Mouse (Mus musculus): ENCODE data around the gene Pnpo. TPM values are rescaled to one million over a fixed set of nuclear protein-coding genes. Genes with fewer than 3 reads are reported as not detected.
A peak's percentile ranks its signal among the peaks of the same experiment; 100 is the strongest.

Gene Pnpo
- polyA plus RNA-seq, 1 experiment from 2014 or later: 57.1 TPM

- H3K9ac ChIP-seq (ENCODE audit: low read length): no peak overlapping the region
- H3K27me3 ChIP-seq (ENCODE audit: control insufficient read depth, insufficient read depth, low read length): no peaks in the 10 kb centered on the region
- 77% methylated on average over 5 of the region's 5 CpGs for WGBS
- peak overlapping the region; percentile 84; the same call in 1 of the 2 replicates for H3K27ac ChIP-seq (replicated peaks)
- no peaks in the 10 kb centered on the region for H3K9me3 ChIP-seq (ENCODE audit: control insufficient read depth, low read length)
- no peak overlapping the region for H3K4me3 ChIP-seq (ENCODE audit: low read depth, low read length)
- TF ChIP-seq CTCF (IDR thresholded peaks at IDR 0.05; ENCODE audit: low read depth) (peak; percentile 4; the same call in 1 of the 2 replicates), EP300 (optimal IDR thresholded peaks at IDR 0.05) (no peak)
- ATAC-seq (ENCODE audit: low FRiP score, low TSS enrichment): no peak
- no peak overlapping the region for H3K4me2 ChIP-seq (replicated peaks; ENCODE audit: low read depth)
- DNase-seq (ENCODE audit: low spot score): no peak
- no peaks in the 10 kb centered on the region for H3K36me3 ChIP-seq (ENCODE audit: control insufficient read depth, insufficient read depth, low read length)
- no peaks in the 10 kb centered on the region for H3K4me1 ChIP-seq (replicated peaks; ENCODE audit: control insufficient read depth, insufficient read depth)
Observed at GRCm38 (mm10) chr11:96926587-96926986, 17.2 kb downstream of the Pnpo start.

DNA sequence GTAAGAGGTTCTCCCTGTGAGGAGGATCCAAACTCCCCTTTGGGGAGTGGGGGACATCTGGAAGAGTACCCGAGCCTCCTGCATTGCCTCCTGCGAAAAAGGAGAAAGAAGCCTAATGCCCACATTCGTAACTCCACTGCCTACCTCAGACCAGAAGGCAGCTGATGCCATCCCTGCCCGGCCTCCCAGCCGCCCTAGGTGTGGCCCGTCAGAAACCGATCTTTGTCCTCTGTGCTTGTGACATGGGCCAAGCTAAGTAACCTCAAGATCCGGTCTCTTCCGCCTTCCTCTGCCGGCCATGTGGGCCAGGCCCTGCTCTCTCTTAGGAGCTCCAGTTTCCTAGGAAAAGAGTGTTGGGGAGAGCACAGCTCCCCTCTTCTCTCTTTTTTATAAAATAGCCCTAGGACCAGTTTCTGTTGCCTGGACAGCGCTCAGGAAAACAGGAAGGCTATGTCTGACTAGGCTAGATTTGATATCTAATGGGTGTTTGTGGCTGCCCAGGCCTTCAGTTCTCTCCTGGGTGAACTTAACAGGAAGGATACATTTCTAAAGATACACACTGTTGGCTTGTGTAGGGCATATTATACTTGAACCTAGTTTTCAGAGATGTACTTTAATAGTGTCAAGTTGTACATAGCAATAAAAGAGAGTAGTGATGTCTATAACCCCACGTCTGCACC is 18.2 kb downstream of the Pnpo start:
- no peak overlapping the region for H3K4me2 ChIP-seq (replicated peaks; ENCODE audit: low read depth)
- ATAC-seq (ENCODE audit: low FRiP score, low TSS enrichment) (peak; percentile 66), DNase-seq (ENCODE audit: low spot score) (peak; percentile 83)
- no peak overlapping the region for H3K4me3 ChIP-seq (ENCODE audit: low read depth, low read length)
- H3K4me1 ChIP-seq (replicated peaks; ENCODE audit: control insufficient read depth, insufficient read depth): no peaks in the 10 kb centered on the region
- no peaks in the 10 kb centered on the region for H3K36me3 ChIP-seq (ENCODE audit: control insufficient read depth, insufficient read depth, low read length)
- H3K27me3 ChIP-seq (ENCODE audit: control insufficient read depth, insufficient read depth, low read length): no peaks in the 10 kb centered on the region
- WGBS: 69% methylated on average over 12 of the region's 12 CpGs
- TF ChIP-seq EP300 (optimal IDR thresholded peaks at IDR 0.05) (no peak), CTCF (IDR thresholded peaks at IDR 0.05; ENCODE audit: low read depth) (no peak)
- H3K27ac ChIP-seq (replicated peaks): peak overlapping the region; percentile 84
- H3K9ac ChIP-seq (ENCODE audit: low read length): no peak overlapping the region
- no peaks in the 10 kb centered on the region for H3K9me3 ChIP-seq (ENCODE audit: control insufficient read depth, low read length)

DNA sequence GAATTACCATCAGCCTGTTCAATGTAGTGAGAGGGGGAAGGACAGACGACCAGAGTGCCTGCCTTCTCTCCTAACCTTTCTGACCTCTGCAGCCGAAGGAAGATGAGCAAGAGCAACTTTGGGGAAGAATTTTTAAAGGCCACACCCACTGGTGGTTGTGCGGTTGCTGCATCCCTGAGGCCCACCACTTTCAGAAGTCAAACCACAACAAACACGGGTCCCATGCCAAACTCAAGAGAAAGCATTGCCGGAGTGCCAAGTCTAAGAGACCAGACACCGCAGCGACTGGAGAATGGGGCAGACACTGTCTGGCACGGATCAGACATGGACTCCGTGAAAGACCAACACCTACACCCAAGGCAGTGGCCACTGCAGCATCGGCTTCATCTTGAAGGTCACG is 18.9 kb downstream of the Pnpo start:
- no peak for TF ChIP-seq CTCF (IDR thresholded peaks at IDR 0.05; ENCODE audit: low read depth)
- TF ChIP-seq EP300 (optimal IDR thresholded peaks at IDR 0.05): no peak
- ATAC-seq (ENCODE audit: low FRiP score, low TSS enrichment): no peak
- WGBS: 70% methylated on average over 11 of the region's 11 CpGs
- no peak overlapping the region; the same call in none of the 2 replicates for H3K27ac ChIP-seq (replicated peaks)
- no peak for DNase-seq (ENCODE audit: low spot score)
- no peak overlapping the region for H3K9ac ChIP-seq (ENCODE audit: low read length)
- H3K4me3 ChIP-seq (ENCODE audit: low read depth, low read length): no peak overlapping the region
- H3K27me3 ChIP-seq (ENCODE audit: control insufficient read depth, insufficient read depth, low read length): no peaks in the 10 kb centered on the region
- H3K4me2 ChIP-seq (replicated peaks; ENCODE audit: low read depth): no peak overlapping the region
- H3K36me3 ChIP-seq (ENCODE audit: control insufficient read depth, insufficient read depth, low read length): no peaks in the 10 kb centered on the region
- no peaks in the 10 kb centered on the region for H3K9me3 ChIP-seq (ENCODE audit: control insufficient read depth, low read length)
- no peaks in the 10 kb centered on the region for H3K4me1 ChIP-seq (replicated peaks; ENCODE audit: control insufficient read depth, insufficient read depth)

DNA sequence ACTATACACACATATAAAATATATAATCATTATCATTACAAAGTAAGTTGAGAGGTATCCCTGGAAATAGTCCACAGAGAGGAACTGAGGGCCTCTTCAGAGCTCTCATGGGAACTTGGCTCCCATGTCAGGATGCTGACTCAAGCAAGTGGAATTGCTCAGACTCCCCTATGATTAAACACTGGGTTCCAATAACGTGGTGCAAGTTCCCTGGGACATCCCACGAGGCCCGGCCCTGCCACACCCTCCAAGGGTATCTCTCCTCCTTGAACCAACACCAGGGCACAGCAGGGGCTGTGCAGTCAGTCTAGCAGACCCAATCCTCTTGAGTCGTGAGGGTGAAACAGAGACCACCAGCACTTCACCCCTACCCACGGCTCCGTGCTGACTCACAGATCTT is 24.8 kb downstream of the Pnpo start:
- H3K4me3 ChIP-seq (ENCODE audit: low read depth, low read length): no peak overlapping the region
- H3K4me2 ChIP-seq (replicated peaks; ENCODE audit: low read depth): no peak overlapping the region
- WGBS: 34% methylated on average over 6 of the region's 6 CpGs
- H3K27ac ChIP-seq (replicated peaks): peak overlapping the region; percentile 58; the same call in 1 of the 2 replicates
- no peaks in the 10 kb centered on the region for H3K9me3 ChIP-seq (ENCODE audit: control insufficient read depth, low read length)
- peak; percentile 13; the same call in 1 of the 2 replicates for ATAC-seq (ENCODE audit: low FRiP score, low TSS enrichment)
- no peaks in the 10 kb centered on the region for H3K27me3 ChIP-seq (ENCODE audit: control insufficient read depth, insufficient read depth, low read length)
- H3K36me3 ChIP-seq (ENCODE audit: control insufficient read depth, insufficient read depth, low read length): no peaks in the 10 kb centered on the region
- H3K9ac ChIP-seq (ENCODE audit: low read length): no peak overlapping the region
- H3K4me1 ChIP-seq (replicated peaks; ENCODE audit: control insufficient read depth, insufficient read depth): no peaks in the 10 kb centered on the region
- no peak for DNase-seq (ENCODE audit: low spot score)
- TF ChIP-seq CTCF (IDR thresholded peaks at IDR 0.05; ENCODE audit: low read depth): no peak
- no peak for TF ChIP-seq EP300 (optimal IDR thresholded peaks at IDR 0.05)

- WGBS: 85% methylated on average over 6 of the region's 6 CpGs
- no peak for DNase-seq (ENCODE audit: low spot score)
- Histone ChIP-seq H3K36me3 (ENCODE audit: control insufficient read depth, insufficient read depth, low read length) (no peaks in the 10 kb centered on the region), H3K9me3 (ENCODE audit: control insufficient read depth, low read length) (no peaks in the 10 kb centered on the region), H3K4me2 (replicated peaks; ENCODE audit: low read depth) (no peak overlapping the region), H3K4me3 (ENCODE audit: low read depth, low read length) (no peak overlapping the region), H3K4me1 (replicated peaks; ENCODE audit: control insufficient read depth, insufficient read depth) (no peaks in the 10 kb centered on the region), H3K27ac (replicated peaks) (no peak overlapping the region; the same call in 1 of the 2 replicates), H3K9ac (ENCODE audit: low read length) (no peak overlapping the region), H3K27me3 (ENCODE audit: control insufficient read depth, insufficient read depth, low read length) (no peaks in the 10 kb centered on the region)
- TF ChIP-seq CTCF (IDR thresholded peaks at IDR 0.05; ENCODE audit: low read depth) (no peak), EP300 (optimal IDR thresholded peaks at IDR 0.05) (no peak)
- ATAC-seq (ENCODE audit: low FRiP score, low TSS enrichment): no peak
Observed at GRCm38 (mm10) chr11:96917415-96917814, 26.4 kb downstream of the Pnpo start.

DNA sequence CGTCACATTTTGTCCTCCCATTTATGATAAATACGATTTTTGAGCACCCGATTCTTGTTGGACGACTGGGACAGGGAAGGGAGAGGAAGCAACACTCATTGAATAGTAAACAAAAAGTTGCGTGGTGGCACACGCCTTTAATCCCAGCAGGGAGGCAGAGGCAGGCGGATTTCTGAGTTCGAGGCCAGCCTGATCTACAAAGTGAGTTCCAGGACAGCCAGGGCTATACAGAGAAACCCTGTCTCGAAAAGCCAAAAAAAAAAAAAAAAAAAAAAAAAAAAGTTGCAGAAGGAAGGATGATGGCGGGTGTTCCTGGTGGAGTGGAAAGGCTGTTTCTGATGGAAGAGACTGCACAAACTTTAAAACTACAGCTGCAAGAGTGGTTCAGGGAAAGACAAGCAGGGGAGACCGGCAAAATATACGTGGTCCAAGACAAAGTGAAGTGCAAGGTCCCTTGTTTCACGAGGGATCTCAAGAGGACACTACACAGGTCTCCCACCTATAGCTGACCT is 26.8 kb downstream of the Pnpo start:
- Histone ChIP-seq H3K36me3 (ENCODE audit: control insufficient read depth, insufficient read depth, low read length) (0 out of 2 replicates have a peak, but pooled peaks cover 2% of the 10 kb centered on the region), H3K9me3 (ENCODE audit: control insufficient read depth, low read length) (no peaks in the 10 kb centered on the region), H3K4me2 (replicated peaks; ENCODE audit: low read depth) (peak overlapping the region; percentile 46), H3K4me1 (replicated peaks; ENCODE audit: control insufficient read depth, insufficient read depth) (no peaks in the 10 kb centered on the region), H3K4me3 (ENCODE audit: low read depth, low read length) (peak overlapping the region; percentile 15; the same call in 1 of the 2 replicates), H3K27ac (replicated peaks) (no peak overlapping the region; the same call in 1 of the 2 replicates), H3K27me3 (ENCODE audit: control insufficient read depth, insufficient read depth, low read length) (no peaks in the 10 kb centered on the region), H3K9ac (ENCODE audit: low read length) (0 out of 2 replicates have a peak overlapping the region, but pooled peaks have one; percentile 23)
- ATAC-seq (ENCODE audit: low FRiP score, low TSS enrichment): peak; percentile 9
- DNase-seq (ENCODE audit: low spot score): no peak
- TF ChIP-seq EP300 (optimal IDR thresholded peaks at IDR 0.05): no peak
- TF ChIP-seq CTCF (IDR thresholded peaks at IDR 0.05; ENCODE audit: low read depth): no peak
- 26% methylated on average over 12 of the region's 13 CpGs for WGBS

Data from stomach, postnatal 0 days (tissue).